In genomic region chr9:77502548-77503438, GRCm38 (mm10) we compare ENCODE assay signal across 9 mouse cellular contexts. TPM values are rescaled to one million over a fixed set of nuclear protein-coding genes. Genes with fewer than 3 reads are reported as not detected.
DNase-seq lines count a peak whose midpoint lies in the region; ATAC-seq lines count a peak whose summit lies in the region.
"Had no signal": no experiment of that assay in that cellular context is flagged by ENCODE, and none has a peak within 500 bp of the region (broad histone marks: within the 10 kb centered on the region; RNA-seq: fewer than 3 reads in every experiment).

No protein-coding gene starts in this region.

- no peak for DNase-seq in frontal cortex, postnatal 36 days (ENCODE audit: low spot score in 2 of 2)
- DNase-seq in Muller cell, postnatal 12 days (ENCODE audit: inconsistent ontology term), result peak; percentile 77
- DNase-seq in embryo, embryonic 11 days, result peak; percentile 64
- peak; percentile 53 for DNase-seq in hindbrain, embryonic 11.5 days (ENCODE audit: low spot score)
- DNase-seq in thymus, postnatal 36 days, result no peak
- DNase-seq in thymus, postnatal 4 days, result no peak

- 18% methylated on average over 14 of the region's 14 CpGs for WGBS in hindbrain, embryonic 11.5 days
- 22% methylated on average over 14 of the region's 14 CpGs for WGBS in neural tube, embryonic 13.5 days

- H3K4me2 ChIP-seq in hindbrain, embryonic 11.5 days (replicated peaks; ENCODE audit: low read depth, low read length), result peak overlapping the region; percentile 17
- H3K4me2 ChIP-seq in neural tube, embryonic 13.5 days, result peak overlapping the region; percentile 24

- peaks cover 5% of the 10 kb centered on the region for H3K4me1 ChIP-seq in hindbrain, embryonic 11.5 days (replicated peaks; ENCODE audit: control insufficient read depth, insufficient read depth, low read length)
- peaks cover 21% of the 10 kb centered on the region for H3K4me1 ChIP-seq in neural tube, embryonic 13.5 days (replicated peaks)

- peaks cover 3% of the 10 kb centered on the region; the same call in 1 of the 2 replicates for H3K27me3 ChIP-seq in hindbrain, embryonic 11.5 days (ENCODE audit: control insufficient read depth, insufficient read depth, low read length)
- peaks cover 18% of the 10 kb centered on the region for H3K27me3 ChIP-seq in neural tube, embryonic 13.5 days
- H3K27me3 ChIP-seq: megakaryocyte, embryonic 14.5 days had no signal

- ATAC-seq in frontal cortex, adult (ENCODE audit: low TSS enrichment), result peak; percentile 46; the same call in 1 of the 2 replicates
- peak; percentile 76 for ATAC-seq in hindbrain, embryonic 11.5 days (ENCODE audit: low FRiP score)
- ATAC-seq in neural tube, embryonic 13.5 days (ENCODE audit: low read depth), result peak; percentile 72; the same call in 1 of the 2 replicates

- H3K27ac ChIP-seq in hindbrain, embryonic 11.5 days (ENCODE audit: low read depth, low read length), result peak overlapping the region; percentile 60; the same call in 1 of the 2 replicates
- peak overlapping the region; percentile 9; the same call in 1 of the 2 replicates for H3K27ac ChIP-seq in neural tube, embryonic 13.5 days (replicated peaks)

- H3K4me3 ChIP-seq in hindbrain, embryonic 11.5 days (ENCODE audit: low read depth, low read length), result no peak overlapping the region
- no peak overlapping the region for H3K4me3 ChIP-seq in neural tube, embryonic 13.5 days
- H3K4me3 ChIP-seq: megakaryocyte, embryonic 14.5 days had no signal

- H3K36me3 ChIP-seq in hindbrain, embryonic 11.5 days (ENCODE audit: control insufficient read depth, insufficient read depth, low read length), result no peaks in the 10 kb centered on the region
- H3K36me3 ChIP-seq in neural tube, embryonic 13.5 days, result no peaks in the 10 kb centered on the region

- no peak overlapping the region for H3K9ac ChIP-seq in hindbrain, embryonic 11.5 days (ENCODE audit: low read depth, low read length)
- H3K9ac ChIP-seq in neural tube, embryonic 13.5 days, result no peak overlapping the region

- H3K9me3 ChIP-seq in hindbrain, embryonic 11.5 days (ENCODE audit: control insufficient read depth, low read length), result no peaks in the 10 kb centered on the region
- H3K9me3 ChIP-seq in neural tube, embryonic 13.5 days, result no peaks in the 10 kb centered on the region
- H3K9me3 ChIP-seq: megakaryocyte, embryonic 14.5 days had no signal

RNA-seq across cellular contexts. Expression of gene Lrrc1, which starts 41.9 kb away (rescaled TPM):
- polyA plus RNA-seq in hindbrain, embryonic 11.5 days (2014; fragmentation: Nextera tagmentation; extraction: Ambion mirVana), result 9.0 and 10.2 TPM in 2 replicates
- 6.0 and 6.1 TPM in 2 replicates for polyA plus RNA-seq in neural tube, embryonic 13.5 days (2015; fragmentation: Nextera tagmentation; extraction: Ambion mirVana)

Comparison
In these comparisons a context has a peak if more than half of its experiments do, and no peak if none do; other contexts are left out.
1. DNase-seq: peak in Muller cell, postnatal 12 days (single experiment), embryo, embryonic 11 days (single experiment) and hindbrain, embryonic 11.5 days (single experiment); none in frontal cortex, postnatal 36 days (0 of 2), thymus, postnatal 36 days (0 of 2) and thymus, postnatal 4 days (single experiment).
2. Peak in every context shown above with its lines, with median percentiles within 50 percentile points of each other: ATAC-seq.